Mouse (Mus musculus) neural tube, embryonic 12.5 days (tissue): Measurements from ENCODE around the gene Hist2h2ab. TPM values are rescaled to one million over a fixed set of nuclear protein-coding genes. Genes with fewer than 3 reads are reported as not detected.
"Not testable (repeated sequence)": the region's sequence is repeated elsewhere in the genome, so short reads cannot be mapped to it uniquely, and the experiment has no call there.

Source experiments
- ATAC-seq: fragments of 200-750 bp; cut with Nextera tagmentation; 2 replicates; pipeline ENCODE4 v1.8.0; 2017; ENCODE audit warnings: low read depth, mild to moderate bottlenecking, moderate TSS enrichment, moderate library complexity; ENCODE audit not compliant: low FRiP score
- H3K27ac ChIP-seq: fragments of 300-500 bp; sonication (generic); 2 replicates; pipeline ENCODE4 v1.5.1; 2016
- H3K27me3 ChIP-seq: fragments of 300-500 bp; sonication (generic); replicated peaks from 2 replicates; pipeline ENCODE4 v1.6.1; 2016; ENCODE audit warnings: mild to moderate bottlenecking
- H3K36me3 ChIP-seq: fragments of 300-500 bp; sonication (generic); 2 replicates; pipeline ENCODE4 v1.6.1; 2016; ENCODE audit warnings: mild to moderate bottlenecking
- H3K4me1 ChIP-seq: fragments of 300-500 bp; sonication (generic); 2 replicates; pipeline ENCODE4 v1.6.1; 2016
- H3K4me2 ChIP-seq: fragments of 300-500 bp; sonication (generic); replicated peaks from 2 replicates; pipeline ENCODE4 v1.6.1; 2016; ENCODE audit warnings: mild to moderate bottlenecking
- H3K4me3 ChIP-seq: fragments of 300-500 bp; sonication (generic); 2 replicates; pipeline ENCODE4 v1.5.1; 2016
- H3K9ac ChIP-seq: fragments of 300-500 bp; sonication (generic); 2 replicates; pipeline ENCODE4 v1.6.1; 2016; ENCODE audit warnings: mild to moderate bottlenecking
- H3K9me3 ChIP-seq: fragments of 300-500 bp; sonication (generic); 2 replicates; pipeline ENCODE4 v1.6.1; 2016; ENCODE audit warnings: mild to moderate bottlenecking
- WGBS: fragments of 180-500 bp; shearing (Covaris S2); methylation state at CpG from one replicate; pipeline ENCODE4 v1.1.7; 2016; 5-methylcytosine and 5-hydroxymethylcytosine counted together
- polyA plus RNA-seq: library from polyadenylated mRNA; unstranded; fragments of >200 nt; fragmentation: Nextera tagmentation; extraction: Ambion mirVana; gene quantifications from 2 replicates; pipeline ENCODE4 v1.2.1, GENCODE M21; 2016

The Hist2h2ab gene
- polyA plus RNA-seq, 1 experiment from 2014 or later: 1.7 TPM

- under 1% methylated on average over 16 of the region's 23 CpGs for WGBS
- ATAC-seq: peak; percentile 72
- Histone ChIP-seq H3K27me3 (no peaks in the 10 kb centered on the region), H3K4me2 (peak within 1 kb of the TSS; percentile 66), H3K4me3 (peak within 1 kb of the TSS; percentile 51), H3K36me3 (peaks cover 26% of the 10 kb centered on the region), H3K27ac (no peak within 1 kb of the TSS; the same call in 1 of the 2 replicates), H3K9ac (peak within 1 kb of the TSS; percentile 69), H3K4me1 (peaks cover 23% of the 10 kb centered on the region), H3K9me3 (no peaks in the 10 kb centered on the region)
These were observed 38.8 kb upstream of the Hist2h2ab start, which contains the start of gene Sv2a for GRCm38 (mm10) chr3:96180727-96181477. Gene Sv2a (plus strand): TSS chr3:96181151.

GRCm38 (mm10) chr3:96181510-96182381, 37.9 kb upstream of the Hist2h2ab start:
- H3K27me3 ChIP-seq: no peaks in the 10 kb centered on the region
- H3K36me3 ChIP-seq: peaks cover 17% of the 10 kb centered on the region
- ATAC-seq: peak; percentile 31; the same call in 1 of the 2 replicates
- H3K27ac ChIP-seq: no peak overlapping the region
- H3K4me1 ChIP-seq: peaks cover 23% of the 10 kb centered on the region
- H3K4me2 ChIP-seq: peak overlapping the region; percentile 66
- H3K4me3 ChIP-seq: peak overlapping the region; percentile 51
- no peaks in the 10 kb centered on the region for H3K9me3 ChIP-seq
- peak overlapping the region; percentile 69 for H3K9ac ChIP-seq
- WGBS: 44% methylated on average over 12 of the region's 12 CpGs

GRCm38 (mm10) chr3:96182382-96182776, 37.3 kb upstream of the Hist2h2ab start:
- peak overlapping the region; percentile 51 for H3K4me3 ChIP-seq
- H3K9me3 ChIP-seq: no peaks in the 10 kb centered on the region

GRCm38 (mm10) chr3:96192977-96193376, 26.7 kb upstream of the Hist2h2ab start:
- H3K9me3 ChIP-seq: no peaks in the 10 kb centered on the region
- H3K9ac ChIP-seq: no peak overlapping the region
- 71% methylated on average over 12 of the region's 12 CpGs for WGBS

More at GRCm38 (mm10) chr3:96182382-96182776, 37.3 kb upstream of the Hist2h2ab start:
- Histone ChIP-seq H3K36me3 (peaks cover 17% of the 10 kb centered on the region), H3K4me1 (peaks cover 23% of the 10 kb centered on the region), H3K27ac (no peak overlapping the region), H3K4me2 (peak overlapping the region; percentile 66), H3K27me3 (no peaks in the 10 kb centered on the region), H3K9ac (0 out of 2 replicates have a peak overlapping the region, but pooled peaks have one; percentile 69)
- no peak for ATAC-seq
- 42% methylated on average over 4 of the region's 4 CpGs for WGBS

GRCm38 (mm10) chr3:96194966-96195365, 24.7 kb upstream of the Hist2h2ab start:
- Histone ChIP-seq H3K36me3 (peaks cover 13% of the 10 kb centered on the region), H3K4me2 (no peak overlapping the region), H3K4me3 (no peak overlapping the region), H3K9me3 (no peaks in the 10 kb centered on the region), H3K9ac (no peak overlapping the region), H3K4me1 (peaks cover 11% of the 10 kb centered on the region), H3K27me3 (no peaks in the 10 kb centered on the region), H3K27ac (no peak overlapping the region)
- ATAC-seq: no peak
- WGBS: 91% methylated on average over 10 of the region's 10 CpGs

More at GRCm38 (mm10) chr3:96192977-96193376, 26.7 kb upstream of the Hist2h2ab start:
- H3K27ac ChIP-seq: no peak overlapping the region
- peaks cover 14% of the 10 kb centered on the region for H3K36me3 ChIP-seq
- no peaks in the 10 kb centered on the region for H3K27me3 ChIP-seq
- no peak overlapping the region for H3K4me2 ChIP-seq
- ATAC-seq: no peak
- no peak overlapping the region for H3K4me3 ChIP-seq
- peaks cover 11% of the 10 kb centered on the region for H3K4me1 ChIP-seq

DNA sequence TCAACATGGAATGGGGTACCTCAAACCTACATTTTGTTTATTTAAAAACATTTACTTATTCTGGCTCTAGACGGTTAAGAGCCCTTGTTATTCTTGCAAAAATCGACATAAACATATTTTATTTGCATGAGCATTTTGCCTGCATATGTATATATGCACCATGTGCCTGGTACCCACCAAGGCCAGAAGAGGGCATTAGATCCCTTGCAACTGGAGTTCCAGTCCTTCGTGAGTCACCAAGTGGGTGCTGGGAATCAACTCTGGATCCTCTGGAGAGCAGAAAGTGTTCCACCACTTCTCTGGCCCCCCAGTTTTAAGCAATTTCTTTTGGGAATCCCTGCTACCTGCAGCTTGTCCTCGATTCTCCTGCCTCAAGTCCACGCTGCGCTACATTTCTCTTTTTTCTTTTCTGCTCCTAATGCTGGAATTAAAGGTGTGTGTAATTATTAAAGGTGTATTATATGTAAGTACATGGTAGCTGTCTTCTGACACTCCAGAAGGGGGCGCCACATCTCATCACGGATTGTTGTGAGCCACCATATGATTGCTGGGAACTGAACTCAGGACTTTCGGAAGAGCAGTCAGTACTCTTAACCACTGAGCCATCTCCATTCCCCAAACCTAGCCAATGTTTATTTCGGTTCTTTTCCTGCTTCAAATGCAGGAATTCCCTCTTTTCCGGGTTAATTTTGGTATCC, 23.9 kb upstream of the Hist2h2ab start:
- 95% methylated on average over 11 of the region's 11 CpGs for WGBS
- Histone ChIP-seq H3K36me3 (peaks cover 13% of the 10 kb centered on the region), H3K4me1 (peaks cover 11% of the 10 kb centered on the region), H3K27me3 (no peaks in the 10 kb centered on the region), H3K9ac (no peak overlapping the region), H3K9me3 (no peaks in the 10 kb centered on the region), H3K4me3 (no peak overlapping the region), H3K27ac (no peak overlapping the region), H3K4me2 (peak overlapping the region; percentile 93; the same call in 1 of the 2 replicates)
- no peak for ATAC-seq

DNA sequence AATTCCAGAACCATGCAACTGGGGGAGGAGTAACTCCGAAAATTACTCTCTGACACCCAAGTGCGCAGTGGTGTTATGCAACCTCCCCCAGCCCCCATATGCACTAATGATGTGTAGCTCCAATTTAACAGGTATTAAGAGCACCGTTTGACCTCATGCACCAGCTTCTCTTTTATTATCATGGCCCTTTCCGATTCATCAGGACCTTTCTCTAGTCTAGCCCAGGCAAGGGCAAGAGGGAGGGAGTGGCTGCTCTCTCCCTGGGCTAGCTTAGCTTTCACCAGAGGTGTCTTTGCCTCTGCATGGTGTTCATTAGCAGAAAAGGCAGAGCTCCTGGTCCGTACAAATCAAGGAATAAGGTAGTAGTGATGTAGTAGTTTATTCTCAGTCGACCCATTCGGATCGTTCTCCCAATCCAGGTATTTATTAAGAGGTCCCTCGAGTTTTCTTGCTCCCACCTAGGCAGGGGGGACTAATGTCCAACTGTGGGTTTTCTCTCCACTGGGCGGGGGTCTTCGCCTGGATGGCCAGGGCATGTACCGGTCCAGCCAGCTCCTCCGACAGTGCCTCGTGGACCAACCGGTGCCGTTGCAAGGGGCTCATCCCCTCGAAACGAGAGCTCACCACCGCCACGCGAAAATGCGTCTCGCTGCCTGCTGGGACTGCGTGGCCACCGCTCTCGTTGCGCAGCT, 23.1 kb upstream of the Hist2h2ab start:
- H3K27ac ChIP-seq: peak overlapping the region; percentile 88
- H3K4me2 ChIP-seq: peak overlapping the region; percentile 93
- H3K9ac ChIP-seq: peak overlapping the region; percentile 77
- ATAC-seq: peak; percentile 60
- no peaks in the 10 kb centered on the region for H3K9me3 ChIP-seq
- H3K27me3 ChIP-seq: no peaks in the 10 kb centered on the region
- WGBS: 18% methylated on average over 27 of the region's 27 CpGs
- peaks cover 11% of the 10 kb centered on the region for H3K4me1 ChIP-seq
- peak overlapping the region; percentile 64 for H3K4me3 ChIP-seq
- H3K36me3 ChIP-seq: peaks cover 13% of the 10 kb centered on the region

GRCm38 (mm10) chr3:96197129-96197749, 22.4 kb upstream of the Hist2h2ab start:
- Histone ChIP-seq H3K27ac (peak overlapping the region; percentile 88), H3K27me3 (no peaks in the 10 kb centered on the region), H3K36me3 (peaks cover 13% of the 10 kb centered on the region), H3K4me2 (peak overlapping the region; percentile 93), H3K9me3 (no peaks in the 10 kb centered on the region), H3K9ac (peak overlapping the region; percentile 77), H3K4me1 (peaks cover 11% of the 10 kb centered on the region), H3K4me3 (peak overlapping the region; percentile 64)
- WGBS: under 1% methylated on average over 50 of the region's 50 CpGs
- ATAC-seq: peak; percentile 95

DNA sequence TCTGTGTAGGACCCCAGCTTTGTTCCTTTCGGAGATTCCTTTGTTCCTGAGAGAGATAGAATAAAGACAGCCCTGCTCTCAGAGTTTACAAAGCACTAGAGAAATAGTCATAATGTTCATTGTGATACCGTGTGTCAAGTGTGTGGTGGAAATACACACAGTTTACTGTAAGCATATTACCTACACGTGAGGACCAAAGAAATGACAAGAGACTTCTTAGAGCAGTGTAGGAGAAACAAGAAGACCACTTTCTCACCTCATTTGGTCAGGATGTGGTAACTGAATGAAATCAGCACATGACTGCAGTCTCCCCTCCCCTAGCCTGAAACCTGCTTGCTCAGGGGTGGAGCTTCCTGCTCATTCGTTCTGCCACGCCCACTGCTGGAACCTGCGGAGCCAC, 21.5 kb upstream of the Hist2h2ab start:
- 0 out of 2 replicates have a peak, but pooled peaks have one; percentile 8 for ATAC-seq
- no peaks in the 10 kb centered on the region for H3K9me3 ChIP-seq
- H3K36me3 ChIP-seq: peaks cover 6% of the 10 kb centered on the region; the same call in 1 of the 2 replicates
- peaks cover 11% of the 10 kb centered on the region for H3K4me1 ChIP-seq
- 5% methylated on average over 6 of the region's 6 CpGs for WGBS
- H3K27ac ChIP-seq: no peak overlapping the region
- H3K9ac ChIP-seq: peak overlapping the region; percentile 14; the same call in 1 of the 2 replicates
- peak overlapping the region; percentile 93 for H3K4me2 ChIP-seq
- peak overlapping the region; percentile 5; the same call in 1 of the 2 replicates for H3K4me3 ChIP-seq
- no peaks in the 10 kb centered on the region for H3K27me3 ChIP-seq

DNA sequence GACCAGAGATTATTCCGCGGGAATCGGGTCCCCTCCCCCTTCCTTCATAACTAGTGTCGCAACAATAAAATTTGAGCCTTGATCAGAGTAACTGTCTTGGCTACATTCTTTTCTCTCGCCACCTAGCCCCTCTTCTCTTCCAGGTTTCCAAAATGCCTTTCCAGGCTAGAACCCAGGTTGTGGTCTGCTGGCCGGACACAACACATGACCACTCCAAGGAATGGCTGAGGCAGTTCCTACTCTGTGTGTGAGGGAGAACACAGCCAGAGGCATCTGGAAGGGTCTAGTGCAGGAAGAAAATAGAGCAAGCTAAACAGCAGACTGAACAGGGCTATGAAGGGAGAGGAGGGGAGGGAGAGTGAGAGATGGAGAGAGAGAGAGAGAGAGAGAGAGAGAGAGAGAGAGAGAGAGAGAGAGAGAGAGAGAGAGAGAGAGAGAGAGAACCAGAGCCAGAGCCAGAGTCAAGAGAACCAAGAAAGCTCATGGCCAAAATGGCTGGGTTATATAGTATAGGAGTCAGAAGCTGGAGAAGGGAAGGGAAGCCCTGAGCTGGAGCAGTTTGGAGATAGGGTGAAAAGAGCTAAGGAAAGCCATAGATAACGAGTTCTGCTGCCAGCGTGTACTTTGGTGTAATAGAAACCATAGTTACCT, 20.9 kb upstream of the Hist2h2ab start:
- H3K27ac ChIP-seq, H3K9ac ChIP-seq, H3K27me3 ChIP-seq, H3K36me3 ChIP-seq, H3K4me3 ChIP-seq, ATAC-seq, H3K9me3 ChIP-seq: not testable (repeated sequence)
- 0 out of 2 replicates have a peak overlapping the region, but pooled peaks have one; percentile 9 for H3K4me2 ChIP-seq
- peaks cover 11% of the 10 kb centered on the region for H3K4me1 ChIP-seq
- 33% methylated on average over 8 of the region's 8 CpGs for WGBS
